Mouse (Mus musculus): ENCODE measurements around the gene Ptpn5. TPM values are rescaled to one million over a fixed set of nuclear protein-coding genes. Genes with fewer than 3 reads are reported as not detected.

The Ptpn5 gene
- total RNA-seq (2021) = not detected

- intact Hi-C loops (cut with DNase I) = no loop called here
Measured at GRCm38 (mm10) chr7:47133331-47133730, at the start of gene Ptpn5. TSS of gene Ptpn5 (minus strand) at chr7:47133684.

GRCm38 (mm10) chr7:47170814-47171213 is 37.3 kb upstream of the Ptpn5 start:
- intact Hi-C loops (cut with DNase I) = no loop called here
- DNase-seq = no peak

More at GRCm38 (mm10) chr7:47133331-47133730, at the start of gene Ptpn5:
- DNase-seq = no peak

- DNase-seq = no peak
- intact Hi-C loops (cut with DNase I) = no loop called here
Measured at GRCm38 (mm10) chr7:47165028-47165427, 31.5 kb upstream of the Ptpn5 start.

- no peak for DNase-seq
- intact Hi-C loops (cut with DNase I) = no loop called here
Measured at GRCm38 (mm10) chr7:47163203-47163602, 29.7 kb upstream of the Ptpn5 start.

- intact Hi-C loops (cut with DNase I) = no loop called here
- no peak for DNase-seq
Measured at GRCm38 (mm10) chr7:47158451-47158850, 25.0 kb upstream of the Ptpn5 start.

DNA sequence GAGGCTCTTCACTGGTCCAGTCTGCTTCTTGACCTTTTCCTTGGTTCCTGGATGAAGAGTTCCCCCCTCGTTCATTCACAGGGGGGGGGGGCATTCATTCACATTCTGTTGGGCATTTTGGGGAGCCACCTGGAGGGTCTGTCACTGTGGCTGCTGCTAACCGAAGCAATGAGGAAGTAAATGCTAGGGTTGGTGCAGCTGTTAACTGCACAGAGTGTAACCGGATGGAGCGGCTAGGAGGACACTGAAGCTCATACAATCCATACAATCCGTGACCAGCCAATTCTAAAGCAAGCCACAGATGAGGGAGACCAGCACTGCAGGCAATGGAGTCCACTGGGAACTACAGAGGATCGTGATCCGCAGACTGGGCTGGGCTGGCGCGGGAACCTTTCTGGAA is 24.3 kb upstream of the Ptpn5 start:
- intact Hi-C loops (cut with DNase I) = no loop called here
- DNase-seq = no peak

- intact Hi-C loops (cut with DNase I) = no loop called here
- no peak for DNase-seq
Measured at GRCm38 (mm10) chr7:47155849-47156248, 22.4 kb upstream of the Ptpn5 start.

- intact Hi-C loops (cut with DNase I) = no loop called here
Measured at GRCm38 (mm10) chr7:47155396-47155795, 21.9 kb upstream of the Ptpn5 start.

GRCm38 (mm10) chr7:47150420-47151061 is 17.1 kb upstream of the Ptpn5 start:
- intact Hi-C loops (cut with DNase I) = loop anchor here (1.0 to 2.0 kb wide), 4 partner anchors 69 to 216 kb away; no protein-coding TSS in a partner anchor
- DNase-seq = peak; percentile 38 to 44

More at GRCm38 (mm10) chr7:47155396-47155795, 21.9 kb upstream of the Ptpn5 start:
- DNase-seq = no peak

- DNase-seq = no peak
- intact Hi-C loops (cut with DNase I) = no loop called here
Measured at GRCm38 (mm10) chr7:47148298-47148697, 14.8 kb upstream of the Ptpn5 start.

DNA sequence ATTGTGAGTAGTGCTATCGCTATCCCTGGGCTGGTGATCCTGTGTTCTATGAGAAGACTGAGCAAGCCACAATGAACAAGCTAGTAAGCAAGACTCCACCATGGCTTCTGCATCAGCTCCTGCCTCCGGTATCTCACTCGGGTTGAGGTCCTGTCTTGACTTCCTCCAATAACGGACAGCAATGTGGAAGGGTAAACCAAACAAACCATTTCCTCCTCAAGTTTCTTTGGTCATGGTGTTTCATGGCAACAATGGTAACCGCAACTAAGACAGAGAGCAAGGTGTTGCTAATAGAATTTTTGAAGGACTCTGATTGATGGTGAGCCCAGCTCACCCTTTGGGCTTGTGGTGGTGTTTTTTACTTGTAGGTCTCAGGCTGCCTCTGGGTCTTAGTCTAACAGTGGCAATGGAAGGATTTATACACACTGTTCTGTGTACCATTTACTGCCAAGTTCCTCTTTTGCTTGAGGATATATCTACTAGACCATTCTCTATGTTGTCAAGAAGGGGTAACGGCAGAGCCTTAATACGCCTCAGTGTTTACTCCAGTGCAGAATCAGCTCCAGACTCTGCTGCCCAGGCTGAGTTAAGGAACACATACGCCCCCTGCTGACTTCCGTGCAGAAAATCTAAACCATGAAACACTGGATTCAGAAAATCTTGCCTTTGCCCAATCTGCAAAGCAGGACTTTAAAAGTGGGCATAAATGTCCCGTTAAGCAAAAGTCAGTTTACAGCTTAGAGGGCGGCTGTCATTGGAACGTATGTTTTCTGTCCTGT is 12.7 kb upstream of the Ptpn5 start:
- intact Hi-C loops (cut with DNase I) = no loop called here
- DNase-seq = peak in 1 of 2 experiments; percentile 15

DNA sequence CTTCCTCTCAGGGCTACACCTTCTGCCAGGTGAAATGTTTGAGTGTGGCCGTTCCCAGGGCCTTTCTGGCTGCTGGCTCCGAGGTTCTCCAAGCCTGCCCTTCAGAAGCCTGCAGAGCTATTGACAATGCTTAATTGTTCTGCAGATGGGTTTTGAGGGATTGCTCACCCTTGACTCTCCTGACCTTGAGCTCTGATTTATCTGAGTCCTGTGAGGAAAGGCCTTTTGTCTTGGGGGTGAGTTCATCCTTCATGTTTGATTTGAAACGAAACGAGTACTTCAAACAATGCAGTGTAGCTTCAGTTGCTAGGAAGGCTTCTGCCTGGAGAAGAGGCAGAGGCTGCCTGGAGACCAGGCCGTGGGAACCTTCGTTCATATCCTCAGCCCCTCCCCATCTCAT is 10.8 kb upstream of the Ptpn5 start:
- intact Hi-C loops (cut with DNase I) = no loop called here
- DNase-seq = no peak

GRCm38 (mm10) chr7:47139823-47140325 is 6.4 kb upstream of the Ptpn5 start:
- intact Hi-C loops (cut with DNase I) = no loop called here
- DNase-seq = no peak

- intact Hi-C loops (cut with DNase I) = no loop called here
- no peak for DNase-seq
Measured at GRCm38 (mm10) chr7:47134570-47134969, 1.1 kb upstream of the Ptpn5 start.

DNA sequence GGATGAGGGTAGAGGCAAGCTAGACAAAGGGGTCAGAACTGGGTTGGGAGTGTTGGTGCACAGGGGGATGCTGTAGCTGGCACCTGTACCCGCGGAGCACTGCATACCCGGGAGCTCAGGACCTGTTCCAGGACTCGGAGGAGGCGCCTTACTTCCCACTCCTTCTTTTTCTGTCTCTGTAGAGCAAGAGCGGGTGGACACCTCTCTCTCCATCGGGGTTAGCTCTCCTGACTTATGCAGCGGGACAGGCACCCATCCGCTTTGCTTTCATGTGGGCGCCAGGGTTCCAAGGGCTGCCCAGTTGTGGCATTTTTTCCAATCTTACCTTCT is 588 bp downstream of the Ptpn5 start:
- intact Hi-C loops (cut with DNase I) = no loop called here
- DNase-seq = no peak

DNA sequence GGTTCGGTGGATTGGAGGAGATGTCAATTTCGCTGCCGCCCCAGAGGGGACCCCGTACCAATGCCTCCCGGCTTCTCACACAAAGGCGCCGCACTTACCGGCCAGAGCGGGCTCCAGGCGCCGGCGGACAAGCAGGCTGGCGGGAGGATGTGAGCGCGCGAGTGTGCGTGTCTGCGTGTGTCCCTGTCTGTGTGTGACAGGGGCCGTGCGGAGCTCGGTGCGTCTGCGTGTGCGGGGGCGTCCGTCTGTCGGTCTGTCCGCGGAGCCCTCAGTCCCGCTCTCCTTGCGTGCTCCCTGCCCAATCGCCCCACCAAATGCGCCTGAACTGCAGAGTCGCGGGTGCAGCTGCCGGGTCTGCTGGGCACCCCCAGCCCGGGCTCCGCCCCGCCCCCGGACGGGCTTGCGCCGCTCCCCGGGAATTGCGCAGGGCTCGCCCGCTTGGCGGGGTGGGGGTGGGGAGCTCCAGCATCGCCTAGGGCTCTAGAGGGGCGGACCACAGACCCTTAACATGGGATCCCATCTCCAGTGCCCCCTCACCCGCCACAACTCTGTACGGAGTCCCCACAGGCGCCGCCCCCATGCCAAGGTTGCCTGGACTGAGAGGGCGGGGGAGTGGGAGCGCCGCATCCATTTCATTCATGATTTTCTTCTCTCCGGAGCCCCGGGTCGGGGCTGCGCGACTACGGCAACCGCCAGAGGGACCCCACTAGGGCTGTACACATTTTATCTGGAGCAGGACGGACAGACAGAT is 1.1 kb downstream of the Ptpn5 start:
- intact Hi-C loops (cut with DNase I) = no loop called here

DNA sequence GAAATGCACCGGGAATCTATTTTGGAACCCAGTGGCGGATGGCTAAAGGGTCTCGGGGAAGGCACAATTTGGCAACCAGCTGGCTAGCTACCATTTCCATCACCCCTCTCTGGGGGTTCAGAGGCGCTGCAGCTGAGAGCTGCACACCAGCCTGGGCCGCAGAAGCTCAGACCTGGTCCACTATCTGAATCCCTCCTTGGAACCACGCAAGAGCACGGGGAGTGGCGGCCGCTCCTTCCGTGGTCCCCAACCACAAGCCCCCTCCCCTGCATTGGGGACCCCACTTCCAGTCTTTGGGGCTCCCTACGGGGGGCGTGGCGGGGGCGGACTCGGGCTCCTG is 1.7 kb downstream of the Ptpn5 start:
- intact Hi-C loops (cut with DNase I) = no loop called here
- DNase-seq = no peak

More for the DNA sequence above, 1.1 kb downstream of the Ptpn5 start:
- no peak for DNase-seq

DNA sequence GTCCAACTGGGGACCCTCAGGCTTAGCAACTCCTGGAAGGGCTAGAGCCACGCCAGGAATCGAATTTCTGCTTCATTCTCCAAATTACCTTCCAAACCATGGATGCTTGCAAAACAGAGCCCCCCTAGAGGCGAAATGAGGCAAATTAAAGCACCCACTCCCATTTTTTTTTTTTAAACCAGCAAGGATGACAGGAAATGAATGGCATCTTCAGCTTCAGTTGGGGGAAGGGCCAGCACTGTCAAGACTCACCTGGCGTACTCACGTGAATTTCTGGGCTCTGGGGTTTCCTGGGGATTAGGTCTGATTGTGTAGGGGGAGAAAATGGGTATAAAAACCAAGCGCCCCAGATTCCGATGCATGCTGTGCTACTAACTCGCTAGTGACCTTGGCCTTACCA is 2.2 kb downstream of the Ptpn5 start:
- intact Hi-C loops (cut with DNase I) = no loop called here

DNA sequence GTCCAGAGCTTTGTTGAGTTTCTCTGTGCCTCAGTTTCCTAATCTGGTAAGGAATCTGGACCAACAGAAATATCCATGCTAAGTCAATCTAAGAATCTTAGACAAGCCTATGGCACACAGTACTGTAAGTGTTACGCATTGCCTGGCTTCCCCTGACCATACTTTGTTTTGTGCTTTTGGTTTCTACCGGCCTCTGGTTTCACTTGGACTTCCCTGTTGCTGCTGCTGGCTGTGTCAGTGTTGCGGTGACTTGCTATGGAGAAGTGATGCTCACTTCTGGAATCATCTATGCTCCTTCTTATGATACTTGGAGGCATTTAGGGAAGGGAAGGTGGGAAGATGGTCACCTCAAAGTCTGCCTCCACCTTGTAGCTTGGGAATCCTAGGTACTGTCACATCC is 11.5 kb downstream of the Ptpn5 start:
- DNase-seq = no peak
- intact Hi-C loops (cut with DNase I) = no loop called here

More for the DNA sequence above, 2.2 kb downstream of the Ptpn5 start:
- no peak for DNase-seq

GRCm38 (mm10) chr7:47116666-47117065 is 16.8 kb downstream of the Ptpn5 start:
- intact Hi-C loops (cut with DNase I) = no loop called here
- no peak for DNase-seq

DNA sequence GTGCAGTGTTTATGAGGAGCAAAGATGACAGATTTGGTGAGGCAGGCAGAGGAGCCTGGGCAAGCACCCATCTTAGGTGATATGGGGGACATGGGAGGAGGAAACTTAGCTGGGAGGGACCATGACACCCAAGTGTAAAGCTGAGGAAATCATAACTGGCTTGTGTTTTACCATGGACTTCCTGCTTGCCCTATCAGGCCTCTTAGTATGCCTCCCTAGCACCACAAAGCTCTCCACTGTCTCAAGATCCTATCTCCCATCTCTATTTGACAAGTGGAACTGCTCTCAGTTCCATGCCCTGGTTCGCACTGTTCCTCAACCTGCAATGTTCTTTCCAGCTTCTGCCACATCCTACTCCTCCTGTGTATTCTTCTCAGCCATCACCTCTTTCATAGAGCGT is 18.0 kb downstream of the Ptpn5 start:
- DNase-seq = no peak
- intact Hi-C loops (cut with DNase I) = no loop called here
